Mouse (Mus musculus) small intestine, adult 10 weeks (tissue): ENCODE results near the gene Olfr444. TPM values are rescaled to one million over a fixed set of nuclear protein-coding genes. Genes with fewer than 3 reads are reported as not detected.

ENCODE experiments used
- polyA plus RNA-seq: library from polyadenylated mRNA; stranded (reverse); fragments of 350-450 nt; fragmentation: Illumina TruSeq; extraction: RNeasy Lipid Tissue Mini Kit (QIAGEN cat#74804); gene quantifications from one replicate; pipeline ENCODE4 v1.2.3, GENCODE M21; 2014; ENCODE audit warnings: low replicate concordance

Gene Olfr444
- not detected for polyA plus RNA-seq

GRCm38 (mm10) chr6:42948767-42949166, at the start of gene Olfr444:
TSS of gene Olfr444 (plus strand) at chr6:42949067.

GRCm38 (mm10) chr6:42908578-42908977, 40.3 kb upstream of the Olfr444 start, which contains the start of gene Olfr447:
TSS of gene Olfr447 (plus strand) at chr6:42908878.

GRCm38 (mm10) chr6:42921077-42921476, 27.8 kb upstream of the Olfr444 start, which contains the start of gene Olfr446:
TSS of gene Olfr446 (plus strand) at chr6:42921377.

Other genes starting within 250 kb of the Olfr444 start
- 11.4 TPM for gene Tcaf1, start 239.0 kb upstream of the Olfr444 start, polyA plus RNA-seq
- gene Olfr453, start 209.7 kb upstream of the Olfr444 start, polyA plus RNA-seq, result not detected
- gene Olfr38, start 192.7 kb upstream of the Olfr444 start, polyA plus RNA-seq, result not detected
- gene Olfr452, start 164.0 kb upstream of the Olfr444 start, polyA plus RNA-seq, result not detected
- gene Olfr450, start 137.1 kb upstream of the Olfr444 start, polyA plus RNA-seq, result not detected
- not detected for gene Olfr449, start 114.7 kb upstream of the Olfr444 start, polyA plus RNA-seq
- not detected for gene Olfr448, start 58.6 kb upstream of the Olfr444 start, polyA plus RNA-seq
- not detected for gene Olfr447, start 40.2 kb upstream of the Olfr444 start, polyA plus RNA-seq
- not detected for gene Olfr446, start 27.7 kb upstream of the Olfr444 start, polyA plus RNA-seq
- gene Olfr441, start 157.3 kb downstream of the Olfr444 start, polyA plus RNA-seq, result not detected
- not detected for gene Olfr237-ps1, start 197.5 kb downstream of the Olfr444 start, polyA plus RNA-seq
- gene Olfr437, start 214.2 kb downstream of the Olfr444 start, polyA plus RNA-seq, result not detected
- not detected for gene Olfr13, start 223.1 kb downstream of the Olfr444 start, polyA plus RNA-seq
- not detected for gene Olfr435, start 248.1 kb downstream of the Olfr444 start, polyA plus RNA-seq